Mouse (Mus musculus) retina, adult 2 months (tissue): ENCODE data around the gene Ppp2r5e.
A peak's percentile ranks its signal among the peaks of the same experiment; 100 is the strongest.

Experiments used
- DNase-seq: peaks from one replicate; pipeline ENCODE4 v3.0.0-alpha.2; 2012; ENCODE audit warnings: low read depth, low spot score

Gene Ppp2r5e

DNA sequence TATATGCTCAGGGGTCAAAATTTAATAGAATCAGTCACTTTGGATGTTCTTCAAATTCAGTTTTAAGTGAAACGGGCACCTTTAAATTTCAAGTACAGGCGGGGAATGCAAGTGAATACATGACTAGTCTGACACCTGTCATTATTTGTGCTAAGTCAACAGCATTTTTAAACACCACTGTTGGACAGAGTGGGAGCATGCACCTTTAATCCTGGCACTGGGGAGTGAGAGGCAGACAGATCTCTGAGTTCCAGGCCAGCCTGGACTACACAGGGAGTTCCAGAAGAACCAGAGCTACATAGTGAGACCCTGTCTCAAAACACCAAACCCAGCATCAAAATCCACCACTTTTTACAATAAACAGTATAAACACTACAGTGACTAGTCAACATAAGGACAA lies 108.5 kb downstream of the Ppp2r5e start:
- DNase-seq: no peak

DNA sequence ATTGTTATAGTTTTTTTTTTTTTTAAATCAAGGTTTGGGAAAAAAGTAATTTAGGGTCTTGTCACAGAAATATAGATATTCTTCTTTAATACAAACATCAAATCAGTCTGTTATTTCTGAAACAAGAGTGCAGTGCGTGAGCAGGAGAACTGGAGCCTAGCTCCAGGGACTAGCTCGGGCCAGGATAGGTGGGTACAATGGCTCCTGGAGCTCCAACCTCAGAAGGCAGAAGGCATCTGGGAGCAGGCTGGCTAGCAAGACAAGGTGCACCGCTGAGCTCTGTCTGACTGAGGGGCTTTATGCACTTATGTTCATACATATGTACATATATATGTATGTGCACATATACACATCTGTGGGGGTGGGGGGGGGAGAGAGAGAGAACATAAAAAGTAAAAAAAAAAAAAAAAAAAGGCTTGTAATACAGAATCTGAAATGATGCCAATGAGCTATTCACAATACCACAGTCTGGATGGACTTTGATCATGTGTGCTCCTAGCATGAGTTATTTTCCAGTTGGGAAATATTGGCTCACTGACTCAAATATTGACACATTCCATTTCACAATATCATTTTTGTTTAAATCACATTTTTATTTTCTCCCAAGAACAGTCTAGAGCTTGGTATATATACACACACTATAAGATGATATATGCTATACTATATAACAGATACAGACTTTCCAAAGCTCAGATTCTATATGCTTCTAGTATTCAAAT lies 109.3 kb downstream of the Ppp2r5e start:
- DNase-seq: no peak

DNA sequence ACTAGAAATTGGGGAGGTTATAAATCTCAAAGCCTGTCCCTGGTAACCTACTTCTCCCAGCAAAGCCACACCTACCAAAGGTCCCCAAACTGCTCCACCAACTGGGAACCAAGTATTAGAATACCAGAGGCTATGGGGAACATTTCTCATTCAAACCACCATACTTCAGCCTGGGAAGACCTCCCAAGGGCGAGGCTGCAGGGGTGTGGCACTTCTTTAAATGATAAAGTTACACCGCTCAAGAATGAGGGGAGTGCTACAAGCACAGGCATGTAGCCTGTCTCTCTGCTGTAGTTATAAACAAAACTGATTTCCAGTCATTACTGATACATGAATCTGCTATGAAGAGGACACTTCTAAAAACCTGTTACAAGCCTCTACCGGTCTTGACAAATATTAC lies 113.3 kb downstream of the Ppp2r5e start:
- no peak for DNase-seq

DNA sequence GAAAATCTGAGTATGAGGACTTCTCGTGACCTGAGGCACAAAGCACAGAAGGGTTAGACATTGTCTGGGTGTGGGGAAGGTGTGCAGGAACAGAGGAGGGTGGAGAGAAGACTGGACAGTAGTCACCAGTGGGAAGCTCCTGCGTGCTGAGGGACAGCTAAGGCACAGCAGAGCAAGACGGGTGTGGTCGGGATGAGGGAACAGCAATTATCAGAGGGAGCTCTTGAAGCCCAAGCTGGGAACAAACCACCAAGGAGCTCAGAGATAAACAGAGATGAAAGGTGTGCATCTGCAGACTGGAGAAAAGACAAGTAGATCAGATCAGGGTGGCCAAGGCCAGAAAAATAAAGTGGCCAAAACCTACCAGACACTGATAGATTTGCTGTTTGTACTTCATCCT lies 114.0 kb downstream of the Ppp2r5e start:
- DNase-seq: no peak

DNA sequence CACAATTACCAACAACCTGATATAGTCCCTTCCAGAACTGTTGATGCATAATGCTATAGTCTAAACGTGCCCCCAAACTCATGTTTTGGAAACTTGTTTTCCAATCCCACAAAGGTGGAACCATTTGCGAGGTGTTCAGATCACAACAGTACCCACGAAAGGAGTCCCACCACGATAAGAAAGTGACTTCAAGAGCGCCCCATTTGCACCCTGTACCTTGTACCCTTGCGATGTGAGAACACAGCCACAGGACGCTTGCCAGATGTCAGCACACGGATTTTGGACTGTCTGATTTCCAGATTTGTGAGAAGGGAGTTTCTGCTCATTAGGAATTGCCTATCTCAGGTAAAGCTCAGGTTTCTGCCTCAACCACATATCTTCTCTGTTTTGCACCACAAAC lies 116.0 kb downstream of the Ppp2r5e start:
- DNase-seq: no peak

DNA sequence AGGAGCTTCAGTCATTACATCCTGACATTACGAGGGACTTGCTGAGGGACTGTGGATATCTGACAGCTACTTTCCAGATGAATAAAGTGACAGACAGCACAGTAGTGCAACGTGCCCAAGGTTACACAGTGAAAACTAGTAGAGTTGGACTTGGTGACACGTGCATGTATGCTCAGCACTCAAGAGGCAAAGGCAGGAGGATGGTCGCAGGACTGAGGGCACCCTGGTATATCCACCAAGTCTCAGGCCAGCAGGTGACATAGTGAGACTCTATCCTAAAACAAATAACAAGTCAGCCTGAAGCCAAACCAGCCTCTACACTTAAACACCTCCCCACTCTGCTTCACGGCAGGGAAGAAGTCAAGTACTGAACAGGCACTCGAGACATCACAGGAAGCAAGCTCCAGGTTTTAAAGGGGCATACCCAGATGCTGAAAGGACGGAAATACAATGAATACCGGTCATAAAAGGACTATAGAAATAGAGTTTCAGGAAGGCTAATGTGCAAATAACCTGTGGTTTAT lies 116.6 kb downstream of the Ppp2r5e start:
- DNase-seq: no peak

DNA sequence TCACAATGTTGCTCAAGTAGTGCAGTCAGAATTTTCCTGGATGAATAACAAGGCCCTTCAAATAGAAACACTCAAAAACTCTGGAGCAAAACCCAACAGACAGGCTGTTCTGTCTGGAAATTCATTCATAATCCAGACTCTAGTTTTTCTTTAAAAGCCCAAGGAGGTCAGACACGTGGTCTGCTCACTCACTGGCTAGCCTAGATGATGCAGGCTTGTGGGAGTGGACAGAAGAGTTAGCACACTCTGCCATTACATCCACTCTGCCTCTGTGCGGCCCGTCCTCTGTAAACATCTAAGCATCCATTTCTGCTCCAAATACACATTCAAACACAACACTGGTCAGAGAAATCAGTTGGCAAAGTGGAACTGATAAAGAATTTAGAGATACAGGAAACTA lies 117.4 kb downstream of the Ppp2r5e start:
- no peak for DNase-seq

DNA sequence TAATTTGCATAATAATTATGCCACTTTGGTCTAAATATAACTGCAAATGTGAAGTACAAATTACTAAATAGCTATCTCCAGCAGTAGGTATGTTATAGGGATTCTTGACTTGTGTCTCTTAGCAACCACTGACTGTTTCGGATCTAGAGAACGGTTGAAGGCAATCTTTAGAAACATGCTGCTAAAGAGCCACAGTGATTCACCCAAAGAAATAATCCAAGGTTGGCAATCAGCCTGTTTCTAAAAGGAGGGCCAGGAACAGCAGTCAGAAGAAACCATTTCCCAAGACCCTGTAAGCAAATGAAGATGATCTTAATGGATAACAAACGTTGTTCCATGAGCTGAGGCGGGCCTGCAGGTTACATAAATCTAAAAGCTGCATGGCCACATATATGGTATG lies 117.9 kb downstream of the Ppp2r5e start:
- no peak for DNase-seq

DNA sequence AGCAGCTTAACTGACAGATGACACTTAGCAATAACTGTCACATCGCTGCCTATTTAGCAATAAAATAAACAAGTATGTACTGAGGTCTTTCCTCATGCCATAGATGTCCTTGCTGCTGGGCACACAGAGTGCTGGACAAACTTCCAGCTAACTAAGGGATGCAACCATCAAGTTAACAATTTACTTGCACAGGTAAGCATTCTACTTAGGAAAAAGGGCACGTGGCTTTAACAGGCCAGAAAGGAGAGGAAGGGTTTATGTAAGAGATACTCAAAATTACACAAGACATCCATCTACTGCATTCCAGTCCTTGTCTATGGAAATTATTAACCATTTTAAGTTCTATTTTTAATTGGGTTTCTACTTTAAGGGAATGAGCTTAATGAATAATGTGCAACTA lies 123.0 kb downstream of the Ppp2r5e start:
- no peak for DNase-seq

DNA sequence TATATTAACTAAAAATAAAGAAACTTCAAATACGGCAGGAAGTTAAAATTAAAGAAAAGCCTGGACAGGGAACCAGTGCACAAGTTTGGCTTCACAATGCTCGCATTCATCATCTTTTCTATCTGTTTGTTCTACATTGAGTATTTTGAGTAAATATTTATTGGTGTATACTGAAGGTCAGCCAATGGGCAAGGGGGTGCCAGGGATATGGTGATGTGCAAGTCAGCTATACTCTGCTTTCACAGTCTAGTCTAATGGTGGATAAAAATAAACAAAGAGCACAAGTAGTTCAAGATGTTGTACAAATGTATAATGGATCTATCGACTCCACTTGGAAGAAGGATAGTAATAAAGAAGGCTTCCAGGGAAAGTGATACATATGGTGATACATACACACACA lies 123.9 kb downstream of the Ppp2r5e start:
- DNase-seq: no peak

DNA sequence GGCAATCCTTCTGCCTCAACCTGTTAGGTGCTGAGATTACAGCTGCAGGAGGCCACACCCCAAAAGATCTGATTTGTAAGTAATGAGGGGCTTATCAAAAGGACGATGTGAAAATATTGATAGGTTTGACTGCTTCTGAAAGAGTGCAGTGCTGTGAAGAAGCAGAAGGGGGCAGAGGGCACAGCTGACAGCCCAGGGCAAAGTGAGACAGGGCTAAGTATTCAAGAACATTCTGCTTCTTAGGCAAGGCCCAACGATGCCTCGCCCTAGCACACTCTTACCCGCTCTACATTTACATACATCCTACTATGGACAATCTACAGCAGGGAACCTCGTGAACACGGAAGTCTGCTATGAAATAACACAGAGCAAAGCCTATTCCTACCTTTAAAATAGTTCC lies 128.2 kb downstream of the Ppp2r5e start:
- no peak for DNase-seq

DNA sequence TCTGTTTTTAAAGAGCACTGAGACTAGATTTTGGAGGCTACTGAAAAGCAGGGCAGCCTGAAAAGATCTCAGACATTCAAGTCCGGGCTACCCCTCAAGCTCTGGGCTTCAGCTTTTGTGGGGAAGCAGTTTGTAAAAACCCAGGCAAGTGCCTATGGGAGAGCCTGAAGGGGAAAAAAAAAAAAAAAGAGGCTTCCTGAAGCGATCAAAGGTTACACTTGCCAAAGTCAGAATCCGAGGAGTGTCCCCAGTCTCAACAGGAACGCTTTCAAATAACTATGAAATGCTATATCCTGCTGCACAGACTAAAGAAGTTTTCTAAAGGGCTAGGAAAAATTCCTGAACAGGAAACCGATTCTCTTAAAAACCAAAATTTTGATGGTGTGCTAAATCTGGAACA lies 128.9 kb downstream of the Ppp2r5e start:
- DNase-seq: no peak

DNA sequence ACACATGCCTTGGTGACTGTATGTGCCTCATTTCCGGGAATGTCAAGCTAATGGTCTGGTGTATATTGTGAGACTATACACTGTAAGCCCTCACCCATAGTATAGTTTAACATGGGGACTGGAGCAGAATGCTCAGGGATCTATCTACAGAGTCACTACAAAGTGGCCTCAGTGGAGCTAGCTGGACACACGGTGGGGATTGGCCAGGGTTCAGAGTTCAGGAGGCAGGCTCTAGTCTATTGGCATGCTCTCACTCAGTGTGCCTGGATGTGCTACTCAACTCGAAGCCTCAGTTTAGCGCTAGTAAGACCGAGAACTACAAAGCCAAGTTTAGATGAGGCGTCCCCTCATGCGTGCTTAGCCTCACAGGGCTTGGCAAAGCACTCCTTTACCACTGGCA lies 129.8 kb downstream of the Ppp2r5e start:
- no peak for DNase-seq

DNA sequence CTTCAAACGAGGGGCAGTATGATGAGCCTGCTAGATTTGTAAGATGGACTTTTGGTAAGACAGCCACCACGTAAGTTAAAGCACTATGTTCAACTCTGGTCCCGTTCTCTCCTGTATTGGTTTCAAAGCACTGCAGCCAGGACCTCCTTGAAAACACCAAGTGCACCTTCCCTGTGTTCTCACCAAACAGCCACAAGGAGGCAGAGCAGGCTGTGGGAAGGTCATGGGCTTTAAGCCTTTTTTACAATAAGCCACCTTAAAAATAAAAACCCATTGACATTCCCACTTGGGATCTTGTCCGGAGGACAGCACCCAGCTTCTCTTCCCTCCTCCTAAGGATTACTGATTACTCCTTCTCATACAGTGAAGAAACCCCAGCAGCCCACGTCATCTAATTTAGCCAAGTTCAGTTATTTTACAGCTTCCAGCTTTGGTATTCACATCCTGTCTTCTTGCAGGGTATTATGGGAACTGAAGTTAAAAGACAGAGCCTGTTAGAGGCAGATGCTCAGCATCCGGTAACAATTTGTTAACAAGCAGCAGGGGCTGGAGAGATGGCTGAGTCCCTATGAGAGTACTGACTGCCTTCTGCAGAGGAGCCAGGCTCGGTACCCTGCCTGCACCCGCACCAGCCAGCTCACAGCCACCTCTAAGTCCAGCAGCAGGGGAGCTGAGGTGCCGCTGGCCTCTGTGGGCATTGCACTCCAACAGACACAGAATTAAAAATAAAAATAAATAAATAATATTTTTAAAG lies 131.9 kb downstream of the Ppp2r5e start:
- peak; percentile 36 for DNase-seq

DNA sequence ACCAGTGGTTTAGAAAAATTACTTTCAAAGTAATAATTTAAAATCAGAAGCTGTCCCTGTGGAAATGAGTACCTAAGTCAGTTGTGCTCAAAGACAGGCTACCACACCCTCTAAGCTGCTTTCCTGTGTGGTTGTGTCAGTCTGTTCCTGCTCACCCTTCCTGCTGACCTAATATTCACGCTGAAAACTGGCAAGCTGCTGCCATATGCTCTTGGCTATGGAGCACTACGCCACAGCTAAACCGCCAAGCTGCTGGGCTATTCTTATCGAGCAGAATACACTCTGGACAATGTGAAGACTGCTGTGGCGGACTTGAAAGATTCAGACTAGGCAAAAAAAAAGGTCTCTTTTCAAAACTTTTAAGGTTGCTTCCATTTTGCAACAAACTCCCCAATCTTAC lies 135.5 kb downstream of the Ppp2r5e start:
- DNase-seq: peak; percentile 13

DNA sequence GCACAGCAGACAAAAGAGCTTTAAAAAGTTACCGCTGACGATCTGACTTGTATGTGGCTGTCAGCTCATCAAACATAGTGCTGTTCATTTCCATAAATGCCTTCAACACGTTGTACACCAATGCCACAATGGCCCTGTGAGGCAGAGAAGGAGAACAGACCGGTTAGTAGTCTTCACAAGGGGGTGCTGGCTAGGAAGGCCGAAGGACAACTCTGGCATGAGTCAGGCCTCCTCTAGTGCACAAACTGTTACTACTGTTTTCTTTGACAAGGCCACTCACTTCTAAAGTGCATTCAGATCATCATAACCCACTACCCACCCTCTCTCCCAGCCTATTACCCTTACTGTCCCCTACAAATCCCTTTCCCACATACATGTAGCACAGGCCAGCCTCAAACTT lies 136.4 kb downstream of the Ppp2r5e start:
- DNase-seq: no peak

DNA sequence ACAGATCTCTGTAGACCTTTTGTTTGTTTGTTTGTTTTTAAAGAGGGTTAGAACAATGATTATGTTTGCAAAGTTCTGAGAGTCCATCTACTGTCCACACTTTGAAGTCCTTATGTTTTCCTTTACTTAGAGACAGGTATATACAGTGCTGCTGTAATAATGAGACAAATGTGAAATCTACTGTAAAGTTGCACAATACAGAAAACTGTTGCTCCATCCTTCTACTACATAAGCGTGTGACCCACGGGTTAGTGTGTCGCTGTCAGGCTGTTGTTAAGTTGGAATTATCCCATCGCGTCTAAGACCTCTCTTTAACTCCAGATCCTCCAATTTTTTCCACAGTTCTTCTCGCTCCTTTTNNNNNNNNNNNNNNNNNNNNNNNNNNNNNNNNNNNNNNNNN lies 142.6 kb downstream of the Ppp2r5e start:
- DNase-seq: no peak

DNA sequence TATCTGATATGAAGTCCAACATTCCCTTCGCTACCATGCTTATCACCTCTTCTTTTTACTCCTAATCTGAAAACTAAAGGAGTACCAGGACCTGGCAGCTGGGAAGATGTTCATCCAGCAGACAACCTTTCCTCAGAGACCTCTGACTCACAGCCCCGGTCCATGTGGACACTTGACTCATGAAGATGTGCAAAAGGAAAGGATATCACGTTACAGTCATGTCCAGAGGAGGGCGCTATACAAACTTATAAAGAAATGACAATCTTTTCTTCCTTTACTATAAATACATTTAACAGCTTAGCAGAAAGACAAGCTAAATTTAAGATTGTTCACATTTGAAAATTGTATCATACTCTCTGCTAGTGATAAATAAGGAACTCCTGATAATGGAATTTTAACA lies 143.0 kb downstream of the Ppp2r5e start:
- no peak for DNase-seq

DNA sequence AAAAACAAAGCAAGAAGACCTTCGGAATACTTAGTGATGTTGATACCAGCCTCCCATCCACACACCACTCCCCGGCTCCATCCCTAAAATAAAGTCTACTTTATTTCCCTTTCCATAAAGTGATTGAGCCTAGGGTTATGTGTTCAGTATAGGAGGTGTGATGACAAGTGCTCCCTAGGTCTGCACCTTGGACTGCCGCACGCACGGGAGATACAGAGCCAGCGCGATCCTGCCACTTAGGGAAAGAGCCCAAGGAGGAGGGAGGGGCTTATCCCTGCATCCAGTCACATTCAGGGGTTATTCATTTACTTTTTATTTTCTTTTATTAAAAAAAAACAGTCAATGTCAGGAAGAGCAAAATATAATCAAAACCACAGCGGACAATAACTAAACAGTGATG lies 145.5 kb downstream of the Ppp2r5e start:
- no peak for DNase-seq

DNA sequence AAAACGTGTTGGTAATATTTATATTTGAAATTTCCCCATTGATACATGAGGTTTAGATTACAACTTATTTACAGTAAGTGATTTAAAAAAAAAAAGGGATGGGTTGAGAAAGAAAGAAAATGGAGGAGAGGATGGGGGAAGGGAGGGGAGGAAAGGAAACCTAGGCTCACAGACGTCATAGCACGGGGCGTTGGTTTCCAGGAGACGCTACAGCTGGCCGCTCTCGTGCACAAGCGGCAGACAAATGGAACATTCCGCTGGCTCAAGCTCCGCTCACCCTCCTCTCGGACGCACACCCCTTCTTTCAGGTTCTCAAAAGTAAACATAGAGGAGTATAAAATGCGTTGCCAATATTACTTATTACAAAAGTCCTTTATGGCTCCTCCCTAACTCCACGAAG lies 146.0 kb downstream of the Ppp2r5e start:
- no peak for DNase-seq

DNA sequence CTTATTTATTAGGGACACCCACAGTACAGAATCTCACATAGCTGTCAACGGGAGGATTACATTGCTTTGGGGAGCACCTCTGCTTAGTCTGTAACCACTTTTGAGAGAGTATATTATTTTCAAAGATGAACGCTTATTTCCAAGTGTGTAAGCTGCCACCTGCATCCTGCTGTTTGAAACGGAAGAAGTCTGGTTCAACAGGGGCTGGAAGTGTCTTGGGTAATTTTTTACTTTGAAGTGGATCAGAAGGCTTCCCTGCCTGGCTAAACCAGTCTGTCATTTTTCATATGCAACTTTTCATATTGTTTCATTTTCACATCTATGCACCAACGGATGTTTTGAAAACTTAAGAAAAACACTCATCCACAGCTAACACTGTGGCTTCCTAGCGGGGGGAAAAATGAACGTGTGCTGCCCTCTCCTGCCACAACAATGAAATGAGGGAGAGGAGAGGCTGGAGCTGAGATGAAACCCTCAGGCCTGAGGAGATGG lies 146.5 kb downstream of the Ppp2r5e start:
- no peak for DNase-seq

DNA sequence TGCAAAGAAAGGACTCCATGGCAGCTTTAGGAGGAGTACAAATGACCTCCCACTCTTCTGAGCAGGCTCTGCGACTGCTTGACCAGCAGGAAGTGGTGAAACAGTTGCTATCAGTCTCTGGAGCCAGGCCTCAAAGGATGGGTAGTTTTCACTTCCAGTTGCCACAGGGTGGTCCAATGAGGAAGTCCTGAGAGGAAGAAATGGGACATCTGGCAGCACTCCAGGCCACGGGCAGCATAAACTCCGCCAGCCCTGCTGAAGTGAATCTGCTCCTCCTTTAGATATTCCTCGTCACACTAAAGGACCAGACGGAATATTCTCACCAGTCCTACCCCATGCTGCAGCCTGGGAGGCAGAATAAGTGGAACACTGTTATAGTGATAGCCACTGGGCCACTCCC lies 147.1 kb downstream of the Ppp2r5e start:
- no peak for DNase-seq

DNA sequence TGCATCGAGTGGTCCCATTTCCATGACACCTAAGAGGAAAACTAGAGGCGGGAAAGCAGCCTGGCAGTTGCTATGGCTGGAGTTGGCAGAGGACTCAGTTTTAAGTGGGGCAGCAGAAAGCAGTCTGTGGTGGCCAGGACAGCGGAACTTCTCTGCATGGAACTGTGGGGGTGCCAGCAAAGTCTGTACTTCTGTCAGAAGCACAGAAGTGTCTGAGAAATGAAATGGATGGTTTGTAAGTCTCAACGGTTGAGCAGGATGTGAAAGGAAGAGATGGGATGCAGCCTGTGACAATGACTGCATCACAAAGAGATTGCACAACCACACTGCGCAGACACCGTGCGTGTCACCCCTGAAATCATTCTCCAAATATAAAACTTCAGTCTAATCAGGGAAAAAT lies 149.8 kb downstream of the Ppp2r5e start:
- no peak for DNase-seq
